Mouse (Mus musculus) frontal cortex, postnatal 10 days (tissue): ENCODE results near the gene Ncor2.
A peak's percentile ranks its signal among the peaks of the same experiment; 100 is the strongest.

Experiments
- DNase-seq, 2 experiments: peaks; one replicate each; pipeline ENCODE4 v3.0.0; 2022; ENCODE audit warnings: low spot score in 2 of 2, mixed read lengths in 1 of 2

Gene Ncor2

DNA sequence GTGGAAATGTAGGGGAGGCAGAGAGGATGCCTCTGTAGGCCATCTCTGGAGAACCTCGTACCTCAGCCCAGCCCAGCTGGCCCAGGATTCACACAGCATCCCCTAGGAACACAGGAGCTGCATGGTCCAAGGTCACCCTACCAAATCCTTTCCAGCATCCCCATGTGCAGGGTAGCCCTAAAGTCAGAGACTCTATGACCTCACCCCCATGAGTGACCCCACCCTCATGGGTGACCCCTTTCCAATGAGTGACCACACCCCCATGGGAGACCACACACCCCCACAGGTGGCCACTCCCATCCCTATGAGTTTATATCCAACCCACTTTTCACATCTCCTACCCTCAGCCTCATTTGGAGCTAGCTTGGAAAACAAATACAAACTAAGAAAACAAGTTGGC lies 51.1 kb downstream of the Ncor2 start:
- no peak for DNase-seq

DNA sequence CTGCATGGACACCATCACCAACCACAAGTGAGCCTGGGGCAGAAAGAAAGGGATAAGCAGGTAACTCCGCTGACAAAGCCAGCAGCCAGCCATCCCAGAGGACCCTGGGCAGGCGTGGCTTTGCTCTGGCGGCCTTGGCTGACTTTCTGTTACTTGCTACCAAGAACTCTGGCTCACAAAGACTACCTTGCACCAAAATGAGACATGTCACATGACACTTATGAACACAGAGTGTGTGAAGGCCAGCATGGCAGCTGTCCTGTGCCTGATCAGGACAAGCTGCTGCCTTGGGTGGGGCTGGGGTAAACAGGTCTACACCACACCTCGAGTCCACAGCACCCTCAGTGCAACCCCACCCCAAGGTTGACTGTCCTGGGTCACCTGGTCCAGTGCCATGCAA lies 51.6 kb downstream of the Ncor2 start:
- DNase-seq = no peak

DNA sequence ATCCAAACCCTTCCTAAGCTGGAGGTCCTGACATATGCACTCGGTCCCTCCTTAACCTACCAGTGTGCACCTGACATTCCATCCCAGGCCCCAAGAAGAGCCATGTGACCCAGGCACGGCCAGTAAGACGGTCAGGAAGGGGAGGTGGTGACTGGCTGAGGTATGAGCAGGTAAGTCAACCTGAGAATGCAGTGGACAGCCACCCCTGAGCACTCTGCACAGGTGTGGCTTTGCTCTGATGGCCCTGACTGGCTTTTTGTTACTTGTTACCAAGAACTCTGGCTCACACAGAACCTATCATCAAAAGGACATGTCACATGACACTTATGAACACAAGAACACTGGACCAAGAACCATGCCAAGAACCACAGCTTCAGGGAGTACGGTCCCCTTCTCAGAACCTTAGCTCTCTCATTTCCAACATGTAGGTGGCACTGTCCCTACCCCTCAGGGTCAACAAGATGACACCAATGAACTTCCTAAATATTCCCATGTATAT lies 53.0 kb downstream of the Ncor2 start:
- no peak for DNase-seq

DNA sequence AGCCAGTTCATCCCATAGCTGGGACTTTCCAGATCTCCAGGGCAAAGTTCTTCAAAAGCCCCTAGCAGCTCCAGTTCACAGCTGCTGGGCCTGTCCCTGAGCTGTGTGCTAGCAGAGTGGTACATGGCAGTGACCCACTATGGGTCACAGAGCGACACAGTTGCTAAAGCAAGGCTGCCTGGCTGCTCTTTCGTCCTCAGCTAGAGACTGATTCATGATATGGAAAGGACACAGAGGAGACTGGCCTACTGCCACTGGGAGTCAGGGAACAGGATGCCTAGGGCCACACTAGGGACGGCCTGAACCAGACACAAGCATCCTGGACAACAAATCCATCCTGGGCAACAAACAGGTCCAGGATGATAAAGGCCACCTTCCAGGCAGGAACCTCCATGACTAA lies 53.8 kb downstream of the Ncor2 start:
- DNase-seq = no peak

DNA sequence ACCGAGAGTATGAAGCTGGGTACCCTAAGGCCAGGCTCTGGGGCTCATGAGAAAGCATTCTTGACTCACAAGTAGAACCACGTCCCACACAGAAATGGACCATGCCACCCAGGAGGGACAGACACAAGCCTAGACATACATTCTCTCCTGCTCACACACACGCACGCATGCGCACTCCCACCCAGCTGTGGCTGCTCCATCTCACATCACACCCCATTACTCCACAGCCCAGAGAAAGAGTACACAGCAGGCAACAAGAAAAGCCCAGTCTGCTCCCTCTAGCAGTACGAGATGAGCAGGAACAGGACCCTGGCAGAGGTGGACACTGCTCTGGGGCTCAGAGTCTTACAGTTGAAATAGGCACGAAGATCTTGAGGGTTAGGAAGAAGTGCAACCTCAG lies 55.0 kb downstream of the Ncor2 start:
- no peak for DNase-seq

DNA sequence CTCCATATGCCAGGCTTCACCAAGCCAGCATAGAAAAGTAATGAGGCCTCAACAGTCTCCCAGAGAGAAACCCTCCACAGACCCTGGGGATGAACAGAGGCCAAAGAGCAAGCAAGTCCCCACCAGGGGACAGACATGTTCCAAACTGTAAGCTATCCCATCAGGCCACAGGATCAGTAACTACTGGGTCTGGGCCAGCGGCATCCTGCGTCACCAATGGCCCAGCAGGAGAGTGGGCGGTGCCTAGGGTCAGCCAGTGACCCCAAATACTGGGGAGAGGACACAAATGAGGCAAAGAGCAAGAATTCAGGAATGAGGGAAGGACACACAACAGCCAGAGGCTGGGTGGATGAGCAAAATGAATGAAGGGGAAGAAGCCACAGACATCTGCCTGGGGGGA lies 55.8 kb downstream of the Ncor2 start:
- DNase-seq = no peak

DNA sequence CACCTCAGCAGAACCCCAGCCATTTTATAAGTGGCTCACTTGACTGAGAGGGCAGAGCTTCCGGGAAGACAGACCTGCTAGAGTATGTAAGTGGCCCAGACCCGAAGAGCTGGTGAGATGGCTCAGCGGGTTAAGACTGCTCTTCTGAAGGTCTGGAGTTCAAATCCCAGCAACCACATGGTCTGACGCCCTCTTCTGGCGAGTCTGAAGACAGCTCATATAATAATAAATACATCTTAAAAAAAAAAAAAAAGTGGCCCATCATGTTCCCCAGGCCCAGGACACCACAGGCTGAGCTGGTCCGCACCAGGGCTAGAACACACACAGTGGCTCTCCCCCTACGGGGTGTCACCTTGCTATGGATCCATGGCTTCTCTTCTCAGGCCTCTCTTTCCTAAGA lies 56.5 kb downstream of the Ncor2 start:
- DNase-seq = no peak

DNA sequence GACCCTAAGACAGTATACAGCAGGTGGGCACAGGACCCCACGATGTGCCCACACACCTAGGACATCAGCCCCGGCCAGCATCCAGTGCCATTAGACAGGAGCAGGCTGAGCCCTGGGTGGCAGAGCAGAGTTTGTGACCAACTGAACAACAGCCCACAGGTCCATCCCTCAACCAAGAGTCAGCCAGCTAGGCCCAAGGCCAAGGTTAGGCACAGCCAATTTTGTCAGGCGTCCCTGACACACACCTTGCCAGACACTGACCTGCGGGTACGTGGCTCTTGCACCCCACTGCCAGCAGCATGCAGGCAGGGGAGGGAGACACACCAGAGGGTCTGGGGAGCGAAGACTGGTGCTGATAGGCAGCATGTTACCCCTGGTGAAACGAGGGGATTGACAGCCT lies 57.0 kb downstream of the Ncor2 start:
- no peak for DNase-seq

DNA sequence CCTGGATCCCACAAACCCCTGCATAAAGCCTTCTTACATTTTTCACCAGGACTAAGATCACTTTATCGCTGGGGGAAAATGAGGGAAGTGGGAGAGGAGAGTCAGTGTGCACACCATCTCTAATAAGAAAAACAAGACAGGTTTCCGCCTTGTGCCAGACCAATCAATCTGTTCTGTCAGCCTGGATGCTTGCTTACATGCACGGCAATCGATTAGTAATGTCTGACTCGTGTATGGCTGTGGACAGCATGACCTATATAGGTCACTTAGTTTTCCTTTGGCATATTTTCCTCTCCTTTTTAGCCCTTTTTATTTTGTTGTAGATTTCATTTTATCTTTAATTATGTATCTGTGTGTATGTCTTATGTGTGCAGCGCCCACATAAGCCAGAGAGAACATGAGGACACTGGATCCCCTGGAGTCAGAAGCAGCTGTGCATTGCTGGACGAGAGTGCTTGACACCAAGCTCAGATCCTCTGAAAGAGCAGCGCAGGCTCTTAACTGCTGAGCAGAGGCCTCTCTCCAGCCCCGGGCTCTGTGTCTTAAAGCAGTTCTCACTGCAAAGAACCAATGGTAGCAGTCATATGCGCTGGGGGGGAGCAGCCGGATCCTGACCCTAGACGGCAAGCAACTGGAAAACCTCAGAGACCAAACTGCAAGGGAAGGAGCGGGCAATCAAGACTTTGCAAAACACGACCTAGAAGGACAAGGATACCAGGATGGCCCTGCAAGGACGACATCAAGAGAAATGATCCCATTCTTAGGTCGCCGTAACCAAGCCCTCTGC lies 58.3 kb downstream of the Ncor2 start:
- DNase-seq = no peak

DNA sequence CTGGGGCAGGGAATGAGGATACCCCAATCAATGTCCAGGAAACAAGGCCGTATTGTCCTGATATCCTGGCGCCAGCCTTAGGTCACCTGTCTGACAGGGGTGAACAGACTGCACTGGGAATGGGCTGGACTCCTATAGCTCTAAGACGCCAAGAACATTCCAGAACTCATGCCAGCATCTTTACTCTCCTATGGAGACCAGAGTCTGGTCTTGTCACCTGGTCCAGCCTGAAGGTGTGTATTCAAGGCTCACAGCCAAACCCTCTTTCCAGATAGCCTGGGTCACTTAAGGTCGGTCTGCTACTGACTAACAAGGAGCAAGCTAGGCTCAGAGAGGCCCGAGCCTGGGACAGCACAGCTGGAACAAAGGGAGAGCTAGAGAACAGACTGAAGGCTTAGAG lies 61.8 kb downstream of the Ncor2 start:
- no peak for DNase-seq

DNA sequence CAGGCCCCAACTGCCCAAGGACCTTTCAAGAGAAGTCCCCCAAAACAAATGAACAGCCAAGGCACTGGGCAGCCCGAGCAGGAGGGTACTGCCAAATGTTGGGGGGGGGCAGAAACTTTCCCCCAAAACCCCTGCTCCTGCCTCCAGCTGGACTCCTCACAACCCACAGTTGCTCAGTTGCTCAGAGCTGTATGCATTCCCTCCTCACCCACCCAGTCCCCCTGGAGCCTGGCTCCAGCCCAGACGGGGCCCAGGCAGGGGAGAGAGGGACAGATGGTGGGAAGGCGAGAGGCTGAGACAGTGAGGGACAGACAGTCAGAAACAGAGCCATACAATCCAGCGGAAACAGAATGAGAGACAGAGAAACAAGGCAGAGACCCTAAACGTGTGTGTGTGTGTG lies 66.0 kb downstream of the Ncor2 start:
- DNase-seq = no peak

DNA sequence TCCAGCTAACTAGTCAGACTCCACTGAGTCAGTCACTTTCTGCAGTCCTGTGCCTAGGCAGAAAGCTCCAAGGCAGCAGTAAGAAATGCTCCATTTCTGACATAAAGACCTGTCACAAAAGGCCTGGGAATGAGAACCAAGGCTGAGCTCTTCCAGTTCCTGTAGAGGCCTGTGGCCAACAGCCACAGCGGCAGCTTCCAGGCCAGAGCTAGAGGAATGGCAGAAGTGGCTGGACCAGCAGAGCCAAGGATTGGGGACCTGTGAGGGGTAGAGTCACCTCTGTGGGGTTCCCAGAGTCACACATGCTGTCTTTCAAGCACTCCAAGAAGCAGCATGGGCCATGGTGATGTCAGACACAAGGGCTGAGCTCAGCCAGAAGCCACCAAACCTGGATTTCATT lies 66.4 kb downstream of the Ncor2 start:
- DNase-seq = no peak

DNA sequence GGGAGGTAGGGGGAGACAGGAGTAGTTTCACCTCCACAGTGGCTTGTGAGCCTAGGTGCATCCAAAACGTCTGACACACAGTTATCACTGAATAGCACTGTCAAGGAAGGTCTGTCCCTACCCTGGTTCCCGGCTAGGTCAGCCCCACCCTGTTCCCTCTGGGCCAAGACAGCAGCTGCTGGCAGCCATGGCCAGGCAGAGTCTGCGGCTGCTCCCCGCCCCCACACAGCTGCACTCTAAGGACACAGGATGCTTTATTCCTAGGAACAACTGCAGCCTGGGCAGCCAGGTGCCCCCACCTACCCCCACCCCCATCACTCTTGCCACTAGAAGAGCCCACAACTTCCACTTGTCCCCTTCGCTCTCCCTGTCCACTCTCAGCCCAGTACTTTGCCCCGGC lies 67.9 kb downstream of the Ncor2 start:
- no peak for DNase-seq

DNA sequence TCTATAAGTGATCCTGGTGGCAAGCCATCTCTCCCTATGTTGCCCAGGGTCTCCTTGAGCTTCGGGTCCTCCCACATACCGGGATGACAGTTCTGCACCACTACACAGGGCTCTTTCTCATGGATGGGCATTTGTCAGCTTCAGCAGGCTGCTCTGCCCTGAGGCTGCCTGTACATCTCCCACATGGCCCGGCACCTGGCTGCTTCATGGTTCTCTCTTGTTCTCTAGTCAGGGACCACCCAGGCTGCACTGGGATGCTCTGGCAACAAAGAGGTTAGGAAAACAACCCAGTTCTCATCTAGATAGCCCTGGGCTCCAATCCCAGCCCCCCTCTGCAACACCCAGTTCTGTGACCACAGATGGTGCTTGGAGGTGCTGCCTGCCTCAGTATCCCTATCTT lies 68.3 kb downstream of the Ncor2 start:
- no peak for DNase-seq

DNA sequence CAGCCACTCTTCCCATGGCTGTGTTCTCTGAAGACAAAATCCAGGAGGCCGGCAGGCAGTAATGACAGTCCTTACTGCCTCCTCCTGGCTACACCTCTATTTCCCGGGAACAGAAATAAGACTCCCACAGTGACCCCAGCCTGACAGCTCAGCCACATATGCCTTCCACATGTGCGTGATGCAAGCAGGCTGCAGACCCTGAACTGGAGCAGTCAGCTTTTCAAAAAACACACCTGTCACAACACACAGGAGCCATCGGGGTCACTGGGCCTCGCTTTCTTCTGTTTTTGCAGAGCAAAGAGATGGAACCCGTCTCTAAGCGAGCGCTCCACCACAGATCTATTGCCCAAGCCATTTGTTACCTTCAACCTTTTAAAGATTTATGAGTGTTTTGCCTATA lies 68.8 kb downstream of the Ncor2 start:
- DNase-seq = no peak

DNA sequence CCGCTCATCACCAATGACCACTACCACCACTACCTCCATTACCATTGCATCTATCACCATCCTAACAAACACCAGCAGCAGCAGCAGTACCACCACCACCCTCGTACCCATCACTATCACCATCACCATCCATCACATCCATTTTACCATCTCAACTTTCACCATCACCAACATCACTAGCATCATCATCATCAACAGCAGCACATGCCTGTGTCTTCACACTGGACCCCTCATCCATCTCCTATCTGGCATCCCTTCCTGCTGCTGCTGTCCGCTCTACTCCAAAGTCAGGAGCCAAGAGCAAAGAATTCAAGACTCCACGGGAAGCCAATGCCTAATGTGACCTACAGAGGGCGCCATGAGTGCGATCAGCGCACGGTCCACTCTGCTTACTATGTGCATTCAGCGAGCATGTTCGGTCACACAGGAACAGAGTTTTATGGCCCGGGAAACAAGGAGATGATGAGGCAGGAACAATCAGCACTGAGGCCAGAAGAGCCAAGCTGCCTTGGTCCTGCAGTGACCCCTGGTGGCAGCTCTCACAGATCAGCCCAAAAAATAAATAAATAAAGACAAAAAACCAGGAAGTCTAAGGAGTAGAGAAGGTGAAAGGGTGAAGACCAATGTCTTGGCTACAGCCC lies 71.9 kb downstream of the Ncor2 start:
- peak in 1 of 2 experiments; percentile 53 for DNase-seq

DNA sequence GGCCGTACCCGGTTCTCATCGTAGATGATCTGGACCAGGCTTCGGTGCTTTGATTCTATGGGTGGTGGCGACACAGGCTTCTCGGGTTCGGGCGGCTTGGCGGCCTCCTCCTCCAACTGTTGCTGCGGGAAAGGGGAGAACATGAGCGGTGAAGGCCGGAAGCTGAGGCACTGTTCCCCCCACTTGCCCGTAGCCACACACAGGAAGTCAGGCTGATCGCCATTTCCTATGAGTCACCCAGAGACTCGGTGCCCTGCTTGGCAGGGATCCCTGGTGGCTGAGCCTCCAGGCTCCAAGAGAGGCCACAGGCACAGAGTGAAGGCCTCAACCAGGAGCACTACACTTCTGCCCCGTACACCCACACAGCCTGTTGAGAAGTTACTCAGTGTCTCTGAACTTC lies 72.8 kb downstream of the Ncor2 start:
- no peak for DNase-seq

DNA sequence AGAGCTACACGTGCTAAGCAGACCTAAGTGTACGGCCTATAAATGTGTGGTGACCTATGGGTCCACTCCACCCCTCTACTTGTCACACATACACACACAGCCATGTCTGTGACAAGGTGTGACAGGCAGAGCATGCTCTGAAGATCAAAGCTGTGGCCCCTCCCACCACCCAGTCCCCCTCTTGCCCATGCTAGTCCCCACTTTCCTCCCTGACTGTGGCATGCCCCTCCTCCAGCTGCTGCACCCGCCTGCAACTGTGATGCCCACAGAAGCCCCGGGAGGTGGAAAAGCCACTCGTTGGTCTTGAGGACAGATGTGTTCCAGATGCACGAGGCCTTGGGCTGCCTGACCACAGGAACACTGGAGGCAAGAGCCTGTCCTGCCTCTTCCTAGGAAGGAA lies 74.2 kb downstream of the Ncor2 start:
- no peak for DNase-seq

DNA sequence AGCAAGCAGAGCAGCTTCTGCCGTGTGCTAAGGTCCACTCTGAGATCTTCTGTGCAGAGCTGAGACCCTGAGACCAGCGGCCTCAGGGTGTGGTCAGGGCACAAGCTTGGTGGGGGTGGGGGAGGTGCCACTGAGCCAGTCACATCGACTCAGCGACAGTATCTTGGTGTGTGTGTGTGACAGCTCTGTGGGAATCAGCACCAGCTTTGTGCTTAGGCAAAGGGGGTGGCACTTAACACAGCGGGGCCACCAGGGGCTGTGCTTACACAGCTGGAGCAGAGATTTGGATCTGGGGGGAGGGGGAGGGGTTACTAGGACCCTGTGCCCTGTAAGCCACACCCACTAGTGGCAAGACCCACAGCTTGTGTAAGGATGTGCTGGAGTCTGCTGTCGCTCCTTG lies 75.6 kb downstream of the Ncor2 start:
- DNase-seq = no peak

DNA sequence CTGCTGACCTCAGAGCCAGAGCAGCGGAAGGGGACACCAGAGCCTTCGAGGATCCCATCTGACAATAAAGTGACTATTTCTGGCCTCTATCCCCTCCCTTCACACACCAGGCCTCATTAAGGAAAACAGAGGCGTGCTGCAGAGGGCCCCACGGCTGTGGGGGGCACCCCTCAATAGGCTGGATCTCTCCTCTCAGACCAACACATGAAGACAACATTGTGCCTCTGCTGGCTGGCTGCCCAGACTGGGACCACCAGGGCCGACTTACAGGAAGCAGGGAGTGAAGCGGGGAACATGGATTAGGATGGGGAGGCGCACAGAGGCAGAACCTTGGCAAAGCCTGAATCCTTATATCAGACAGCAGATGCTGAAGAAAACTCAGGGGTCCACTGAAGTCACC lies 76.1 kb downstream of the Ncor2 start:
- DNase-seq = peak; percentile 63 to 74

DNA sequence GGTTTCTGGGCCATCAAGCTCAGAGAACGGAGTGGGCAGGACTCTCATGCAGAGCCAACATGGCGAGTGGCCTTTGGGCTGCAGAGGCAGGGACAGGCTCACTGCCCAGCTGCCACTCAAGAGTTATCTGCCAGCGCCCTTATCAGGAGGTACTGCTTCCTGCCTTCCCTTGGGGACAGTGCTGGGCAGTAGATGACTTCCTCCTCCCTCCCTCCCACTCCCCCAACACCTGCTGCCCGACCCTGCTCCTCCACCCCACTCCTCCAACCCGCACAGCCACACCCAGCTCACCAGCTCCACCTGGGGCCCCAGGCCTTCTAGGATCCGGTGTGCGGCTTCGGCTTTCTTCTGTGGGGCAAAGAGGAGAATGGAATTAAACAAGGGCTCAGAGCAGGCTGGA lies 76.7 kb downstream of the Ncor2 start:
- DNase-seq = no peak

DNA sequence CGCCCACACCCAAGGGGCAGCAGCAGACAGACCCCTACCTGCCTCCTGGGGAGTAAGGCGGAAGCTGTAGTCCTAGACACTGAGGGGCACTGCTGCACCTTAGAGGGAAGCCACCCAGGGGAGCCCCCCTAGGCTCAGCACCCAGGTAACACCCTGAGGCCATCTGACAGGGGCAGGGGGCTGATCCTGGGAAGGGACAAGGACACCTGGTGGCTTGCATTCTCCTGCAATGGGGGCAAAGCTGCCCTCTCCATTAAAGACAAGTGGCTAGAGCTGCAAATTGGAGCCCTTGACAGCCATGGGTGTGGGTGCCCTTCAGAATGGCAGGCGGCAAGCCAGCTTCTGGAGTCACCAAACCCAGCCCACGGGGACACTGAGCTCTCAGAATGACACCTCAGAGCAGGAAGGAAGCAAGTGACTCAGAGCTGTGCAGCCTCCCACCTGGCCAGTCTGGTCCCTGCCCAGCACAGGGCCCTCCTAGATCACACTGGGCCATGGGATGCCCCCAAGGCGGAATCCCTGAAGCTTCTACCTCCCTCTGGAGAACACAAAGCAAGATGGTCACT lies 79.2 kb downstream of the Ncor2 start:
- no peak for DNase-seq

DNA sequence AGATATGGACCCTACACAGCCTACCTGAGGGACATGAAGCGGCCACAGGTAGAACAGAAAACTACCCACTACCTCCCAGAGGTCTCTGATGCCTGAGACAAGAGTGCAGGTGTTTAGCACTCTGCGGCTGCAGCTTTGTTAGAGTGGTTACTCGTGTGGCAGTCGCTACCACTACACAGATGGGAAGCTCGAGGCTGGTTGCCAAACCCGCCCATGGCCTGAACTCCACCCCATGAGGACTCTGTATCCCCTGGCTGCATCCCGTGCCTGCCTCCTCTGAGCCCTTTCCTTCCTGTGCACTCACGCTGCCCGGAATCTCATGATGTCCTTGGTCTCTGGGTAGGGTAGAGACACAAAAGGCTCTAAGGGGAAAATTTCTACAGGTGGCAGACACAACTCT lies 80.3 kb downstream of the Ncor2 start:
- no peak for DNase-seq
